In the genomic region with DNA sequence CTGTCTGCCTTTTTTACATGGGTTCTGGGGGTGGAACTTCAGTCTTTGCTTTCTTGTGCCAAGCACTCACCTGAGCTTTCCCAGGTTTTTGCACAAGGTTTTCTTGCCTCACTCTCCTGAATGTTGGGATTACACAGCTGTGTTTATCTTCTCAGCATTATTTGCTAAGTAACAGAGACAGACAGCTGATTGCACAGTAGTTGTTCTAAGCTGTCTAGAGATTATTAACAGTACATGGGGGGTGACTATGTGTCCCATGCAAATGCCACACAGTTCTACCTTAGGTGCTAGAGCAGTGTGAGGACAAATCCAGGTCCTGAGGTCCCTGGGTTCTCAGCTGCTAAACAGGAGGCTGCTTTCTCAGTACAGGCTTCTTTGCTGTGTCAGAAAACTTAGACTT, we compare ENCODE assay signal across 28 mouse cellular contexts. TPM values are rescaled to one million over a fixed set of nuclear protein-coding genes. Genes with fewer than 3 reads are reported as not detected.
"Had no signal": no experiment of that assay in that cellular context is flagged by ENCODE, and none has a peak within 500 bp of the region (broad histone marks: within the 10 kb centered on the region; RNA-seq: fewer than 3 reads in every experiment).

No protein-coding gene starts in this region.

- DNase-seq: cerebellum, adult 2 months; cerebellum, adult 8-10 months; cerebellum, adult 9-10 months; cerebellum, adult 9-11 months; cerebellum, postnatal 10 days; cerebellum, postnatal 14 days; cerebellum, postnatal 25 days; cerebellum, postnatal 36 days; embryo, embryonic 11 days; forebrain, postnatal 0 days; gastrocnemius, adult 2 months; gastrocnemius, postnatal 10 days; gastrocnemius, postnatal 14 days; gastrocnemius, postnatal 25 days; gastrocnemius, postnatal 36 days; heart, adult 11 months; heart, adult 18-20 months; heart, adult 2 months had no signal

- H3K4me2 ChIP-seq: embryonic facial prominence, embryonic 12.5 days; embryonic facial prominence, embryonic 13.5 days; embryonic facial prominence, embryonic 15.5 days; forebrain, embryonic 13.5 days; forebrain, embryonic 15.5 days had no signal

- H3K27ac ChIP-seq: embryonic facial prominence, embryonic 10.5 days; embryonic facial prominence, embryonic 12.5 days; embryonic facial prominence, embryonic 13.5 days; embryonic facial prominence, embryonic 15.5 days; forebrain, embryonic 10.5 days; forebrain, embryonic 13.5 days; forebrain, embryonic 15.5 days; gastrocnemius, adult 2 months; heart, adult 2 months had no signal

- H3K4me1 ChIP-seq: embryonic facial prominence, embryonic 12.5 days; forebrain, embryonic 10.5 days; forebrain, embryonic 13.5 days had no signal

- H3K27me3 ChIP-seq: embryonic facial prominence, embryonic 12.5 days; embryonic facial prominence, embryonic 13.5 days; embryonic facial prominence, embryonic 15.5 days; forebrain, embryonic 13.5 days; forebrain, embryonic 15.5 days had no signal

- H3K9me3 ChIP-seq: embryonic facial prominence, embryonic 10.5 days; embryonic facial prominence, embryonic 12.5 days; embryonic facial prominence, embryonic 13.5 days; embryonic facial prominence, embryonic 15.5 days; forebrain, embryonic 10.5 days; forebrain, embryonic 13.5 days; forebrain, embryonic 15.5 days had no signal

- ATAC-seq: forebrain, embryonic 13.5 days; forebrain, embryonic 14.5 days; forebrain, embryonic 15.5 days; forebrain, embryonic 16.5 days; forebrain, postnatal 0 days had no signal

- H3K4me3 ChIP-seq: embryonic facial prominence, embryonic 10.5 days; embryonic facial prominence, embryonic 12.5 days; embryonic facial prominence, embryonic 13.5 days; embryonic facial prominence, embryonic 15.5 days; erythroblast, embryonic 14.5 days; forebrain, embryonic 10.5 days; forebrain, embryonic 13.5 days; forebrain, embryonic 15.5 days; gastrocnemius, adult 2 months; heart, adult 2 months had no signal

- H3K9ac ChIP-seq: embryonic facial prominence, embryonic 12.5 days; embryonic facial prominence, embryonic 13.5 days; embryonic facial prominence, embryonic 15.5 days; forebrain, embryonic 13.5 days; forebrain, embryonic 15.5 days; forebrain, postnatal 0 days had no signal

RNA-seq across cellular contexts. Expression of gene Tm6sf2, which starts 23.1 kb away (rescaled TPM):
- polyA plus RNA-seq: erythroblast, embryonic 14.5 days had no signal

RNA-seq across cellular contexts. Expression of gene Hapln4, which starts 33.6 kb away (rescaled TPM):
- polyA plus RNA-seq: erythroblast, embryonic 14.5 days had no signal
